Mouse (Mus musculus): ENCODE data around the gene Smg5. TPM values are rescaled to one million over a fixed set of nuclear protein-coding genes. Genes with fewer than 3 reads are reported as not detected.
"Not testable (repeated sequence)": the region's sequence is repeated elsewhere in the genome, so short reads cannot be mapped to it uniquely, and the experiment has no call there.

Smg5 gene
- total RNA-seq (2014; rRNA removed) (14.1 and 16.6 TPM in 2 replicates), polyA plus RNA-seq (2012; rRNA removed) (22.6 and 36.6 TPM in 2 replicates)

DNA sequence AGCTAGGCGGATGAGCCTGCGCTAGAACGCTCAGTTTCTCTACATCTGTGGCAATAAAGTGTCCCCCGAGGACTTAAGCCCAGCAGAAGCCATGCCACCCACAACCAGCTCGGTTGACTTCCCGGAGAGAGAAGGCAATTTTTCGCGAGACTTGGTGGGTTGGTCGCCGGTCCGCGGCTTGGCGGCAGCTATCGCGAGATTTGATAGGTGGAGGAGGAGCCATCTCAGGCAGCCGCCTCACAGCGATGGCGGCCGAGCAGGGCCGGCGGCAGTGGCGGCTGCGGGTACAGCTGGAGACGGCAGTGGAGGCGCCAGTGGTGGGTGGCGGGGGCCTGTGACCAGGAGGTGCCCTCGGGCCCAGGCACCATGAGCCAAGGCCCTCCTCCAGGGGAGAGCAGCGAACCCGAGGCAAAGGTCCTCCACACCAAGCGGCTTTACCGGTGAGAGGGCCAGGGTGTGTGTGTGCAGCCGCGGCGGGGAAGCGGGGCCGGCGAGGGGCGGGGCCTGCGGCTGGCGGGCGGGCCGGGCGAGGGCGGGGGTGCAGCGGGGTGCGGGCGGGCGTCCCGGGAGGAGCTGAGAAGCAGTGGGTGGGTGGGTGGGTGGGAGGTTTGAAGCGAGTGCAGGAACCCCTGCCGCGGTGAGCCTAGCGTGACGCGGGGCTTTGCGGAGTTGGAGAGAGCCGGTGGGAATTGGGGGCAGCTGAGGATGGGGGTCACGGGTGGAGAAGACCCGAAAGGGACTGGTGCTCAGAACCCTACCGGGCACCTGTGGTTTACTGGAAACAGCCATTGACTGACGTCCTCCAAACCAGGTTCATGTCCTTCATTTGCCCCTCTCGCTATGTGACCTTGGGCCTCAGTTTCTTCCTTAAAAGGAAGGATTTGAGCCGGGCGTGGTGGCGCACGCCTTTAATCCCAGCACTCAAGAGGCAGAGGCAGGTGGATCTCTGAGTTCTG lies at the start of gene Smg5, which contains the start of gene Tmem79:
Gene Smg5 (plus strand): TSS at position 203 of the 956 bp plus-strand sequence.
Gene Tmem79 (minus strand): TSS at position 91 of the 956 bp plus-strand sequence.
- Histone ChIP-seq H3K27me3 (ENCODE audit: control insufficient read depth, insufficient read depth, low read length) (no peaks in the 10 kb centered on the region), H3K4me3 (ENCODE audit: insufficient read depth, low read depth, low read length) (peak within 1 kb of the TSS; percentile 69), H3K27ac (replicated peaks; ENCODE audit: insufficient read depth, low read depth, low read length) (peak within 1 kb of the TSS; percentile 77), H3K4me1 (ENCODE audit: control insufficient read depth, insufficient read depth, low read length) (peaks cover 14% of the 10 kb centered on the region), H3K79me2 (ENCODE audit: control insufficient read depth, insufficient read depth, low read length) (peaks cover 7% of the 10 kb centered on the region; the same call in 1 of the 2 replicates), H3K9ac (ENCODE audit: low read depth, low read length) (peak within 1 kb of the TSS; percentile 91), H3K36me3 (ENCODE audit: control insufficient read depth, insufficient read depth, low read length) (0 out of 2 replicates have a peak, but pooled peaks cover 2% of the 10 kb centered on the region)
- WGBS = 1% methylated on average over 63 of the region's 66 CpGs
- peak; percentile 87 for DNase-seq (ENCODE audit: extremely low read depth, low read depth, low spot score)
- TF ChIP-seq CTCF (IDR thresholded peaks at IDR 0.05; ENCODE audit: low read depth, low read length) (no peak), POLR2A (IDR thresholded peaks at IDR 0.05; ENCODE audit: extremely low read depth, insufficient read depth, low read length) (peak; percentile 85)

DNA sequence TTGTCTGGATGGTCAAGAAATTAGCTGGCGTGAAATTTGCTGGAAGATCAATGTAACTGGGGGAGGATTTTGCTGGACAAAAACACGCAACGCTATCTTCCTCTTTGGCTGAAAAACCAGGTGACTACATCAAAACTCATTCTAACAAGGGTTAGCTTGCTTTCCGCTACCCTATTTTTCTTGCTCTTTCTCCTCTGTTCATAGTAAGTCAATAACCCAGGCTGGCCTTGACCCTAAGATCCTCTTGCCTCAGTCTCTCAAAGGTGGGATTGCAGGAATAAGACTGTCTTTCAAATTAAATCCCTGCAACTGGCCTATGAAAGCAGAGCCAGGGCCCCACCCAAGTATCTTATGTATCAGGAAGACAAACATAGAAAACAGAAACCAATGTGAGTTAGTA lies 49.0 kb upstream of the Smg5 start, which contains the start of gene Gm38392:
Gene Gm38392 (minus strand): TSS at position 101 of the 400 bp plus-strand sequence.
- Histone ChIP-seq H3K36me3 (ENCODE audit: control insufficient read depth, insufficient read depth, low read length) (no peaks in the 10 kb centered on the region), H3K27me3 (ENCODE audit: control insufficient read depth, insufficient read depth, low read length) (no peaks in the 10 kb centered on the region), H3K9ac (ENCODE audit: low read depth, low read length) (no peak within 1 kb of the TSS), H3K4me3 (ENCODE audit: insufficient read depth, low read depth, low read length) (no peak within 1 kb of the TSS), H3K27ac (replicated peaks; ENCODE audit: insufficient read depth, low read depth, low read length) (no peak within 1 kb of the TSS), H3K79me2 (ENCODE audit: control insufficient read depth, insufficient read depth, low read length) (no peaks in the 10 kb centered on the region), H3K4me1 (ENCODE audit: control insufficient read depth, insufficient read depth, low read length) (no peaks in the 10 kb centered on the region)
- WGBS = 96% methylated on average over 4 of the region's 4 CpGs
- no peak for TF ChIP-seq POLR2A (IDR thresholded peaks at IDR 0.05; ENCODE audit: extremely low read depth, insufficient read depth, low read length)
- no peak for TF ChIP-seq CTCF (IDR thresholded peaks at IDR 0.05; ENCODE audit: low read depth, low read length)
- DNase-seq (ENCODE audit: extremely low read depth, low read depth, low spot score) = no peak

DNA sequence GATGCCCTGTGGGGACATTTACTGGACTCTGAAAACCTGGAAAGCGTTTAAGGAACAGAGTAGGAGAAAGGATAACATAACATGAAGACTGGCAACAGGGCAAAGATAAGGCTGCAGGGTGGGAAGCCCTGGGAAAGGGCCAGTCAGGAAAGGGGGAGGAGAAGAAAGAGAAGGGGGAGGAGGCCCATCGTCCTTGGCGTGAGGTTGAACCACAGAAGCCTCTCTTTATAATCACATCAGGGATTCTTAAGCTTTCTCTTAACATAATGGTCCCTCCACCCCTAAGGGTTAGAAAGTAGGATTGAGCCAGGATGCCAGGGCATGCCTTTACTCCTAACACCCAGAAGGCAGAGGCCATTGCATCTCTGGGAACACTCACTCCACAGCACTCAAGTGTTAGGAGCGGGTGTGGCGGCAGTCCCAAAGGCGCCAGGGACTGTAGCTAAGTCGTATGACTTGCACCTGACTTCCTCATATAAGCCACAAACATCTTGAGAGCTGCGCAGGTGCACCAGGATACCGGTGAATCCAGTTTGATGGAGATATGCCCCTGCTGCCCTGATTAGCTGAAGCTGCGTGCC lies 47.8 kb upstream of the Smg5 start:
- DNase-seq (ENCODE audit: extremely low read depth, low read depth, low spot score); H3K9ac ChIP-seq (ENCODE audit: low read depth, low read length); H3K27ac ChIP-seq (replicated peaks; ENCODE audit: insufficient read depth, low read depth, low read length); H3K36me3 ChIP-seq (ENCODE audit: control insufficient read depth, insufficient read depth, low read length); H3K4me3 ChIP-seq (ENCODE audit: insufficient read depth, low read depth, low read length); H3K79me2 ChIP-seq (ENCODE audit: control insufficient read depth, insufficient read depth, low read length); H3K4me1 ChIP-seq (ENCODE audit: control insufficient read depth, insufficient read depth, low read length); H3K27me3 ChIP-seq (ENCODE audit: control insufficient read depth, insufficient read depth, low read length): not testable (repeated sequence)
- 87% methylated on average over 8 of the region's 10 CpGs for WGBS

DNA sequence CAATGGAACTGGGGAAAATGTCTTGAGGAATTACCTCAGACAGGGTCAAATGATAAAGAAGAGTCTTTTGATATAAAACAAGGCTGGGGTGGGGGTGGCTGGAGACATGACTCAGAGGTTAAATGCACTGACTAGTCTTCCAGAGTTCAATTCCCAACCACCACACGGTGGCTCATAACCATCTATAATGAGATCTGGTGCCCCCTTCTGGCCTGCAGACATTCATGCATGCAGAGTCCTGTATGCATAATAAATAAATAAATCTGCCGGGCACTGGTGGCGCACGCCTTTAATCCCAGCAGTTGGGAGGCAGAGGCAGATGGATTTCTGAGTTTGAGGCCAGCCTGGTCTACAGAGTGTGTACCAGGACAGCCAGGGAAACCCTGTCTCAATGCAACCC lies 44.1 kb upstream of the Smg5 start:
- no peaks in the 10 kb centered on the region for H3K36me3 ChIP-seq (ENCODE audit: control insufficient read depth, insufficient read depth, low read length)
- H3K27me3 ChIP-seq (ENCODE audit: control insufficient read depth, insufficient read depth, low read length) = no peaks in the 10 kb centered on the region
- H3K4me1 ChIP-seq (ENCODE audit: control insufficient read depth, insufficient read depth, low read length) = no peaks in the 10 kb centered on the region
- H3K9ac ChIP-seq (ENCODE audit: low read depth, low read length) = no peak overlapping the region
- H3K79me2 ChIP-seq (ENCODE audit: control insufficient read depth, insufficient read depth, low read length) = no peaks in the 10 kb centered on the region
- H3K4me3 ChIP-seq (ENCODE audit: insufficient read depth, low read depth, low read length) = no peak overlapping the region
- TF ChIP-seq POLR2A (IDR thresholded peaks at IDR 0.05; ENCODE audit: extremely low read depth, insufficient read depth, low read length) (no peak), CTCF (IDR thresholded peaks at IDR 0.05; ENCODE audit: low read depth, low read length) (peak; percentile 39; the same call in 1 of the 2 replicates)
- peak; percentile 17 for DNase-seq (ENCODE audit: extremely low read depth, low read depth, low spot score)
- H3K27ac ChIP-seq (replicated peaks; ENCODE audit: insufficient read depth, low read depth, low read length) = no peak overlapping the region
- WGBS = 45% methylated on average over 4 of the region's 4 CpGs

DNA sequence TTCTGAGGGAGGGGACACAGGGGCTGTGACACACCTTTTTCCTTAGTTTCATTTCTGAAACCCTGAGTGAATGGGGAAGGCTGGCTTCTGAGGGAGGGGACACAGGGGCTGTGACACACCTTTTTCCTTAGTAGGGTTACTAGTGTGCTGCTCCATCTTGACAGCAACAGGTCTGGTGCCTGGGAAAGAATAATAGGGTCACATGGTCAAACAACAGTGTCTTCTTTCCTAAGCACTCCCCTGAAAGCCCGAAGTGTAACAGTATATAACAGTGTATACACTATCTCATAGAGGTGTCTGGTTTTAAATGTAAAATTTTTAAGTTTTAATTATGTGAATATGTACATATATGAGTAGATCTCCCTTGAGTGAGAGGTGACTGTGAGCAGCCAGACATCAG lies 40.8 kb upstream of the Smg5 start:
- not testable (repeated sequence) for DNase-seq (ENCODE audit: extremely low read depth, low read depth, low spot score); H3K36me3 ChIP-seq (ENCODE audit: control insufficient read depth, insufficient read depth, low read length); H3K4me1 ChIP-seq (ENCODE audit: control insufficient read depth, insufficient read depth, low read length); H3K9ac ChIP-seq (ENCODE audit: low read depth, low read length); H3K79me2 ChIP-seq (ENCODE audit: control insufficient read depth, insufficient read depth, low read length); H3K27ac ChIP-seq (replicated peaks; ENCODE audit: insufficient read depth, low read depth, low read length); H3K4me3 ChIP-seq (ENCODE audit: insufficient read depth, low read depth, low read length); H3K27me3 ChIP-seq (ENCODE audit: control insufficient read depth, insufficient read depth, low read length)
- 75% methylated on average over 1 of the region's 1 CpGs for WGBS
